Mouse (Mus musculus) WW6 (cell line): Measurements from ENCODE around the gene Ascc1.
"Not testable (repeated sequence)": the region's sequence is repeated elsewhere in the genome, so short reads cannot be mapped to it uniquely, and the experiment has no call there.

Source experiments
- DNase-seq: peaks from one replicate; pipeline ENCODE4 v3.0.0-alpha.2; 2013; ENCODE audit warnings: low read depth, low spot score

The Ascc1 gene

DNA sequence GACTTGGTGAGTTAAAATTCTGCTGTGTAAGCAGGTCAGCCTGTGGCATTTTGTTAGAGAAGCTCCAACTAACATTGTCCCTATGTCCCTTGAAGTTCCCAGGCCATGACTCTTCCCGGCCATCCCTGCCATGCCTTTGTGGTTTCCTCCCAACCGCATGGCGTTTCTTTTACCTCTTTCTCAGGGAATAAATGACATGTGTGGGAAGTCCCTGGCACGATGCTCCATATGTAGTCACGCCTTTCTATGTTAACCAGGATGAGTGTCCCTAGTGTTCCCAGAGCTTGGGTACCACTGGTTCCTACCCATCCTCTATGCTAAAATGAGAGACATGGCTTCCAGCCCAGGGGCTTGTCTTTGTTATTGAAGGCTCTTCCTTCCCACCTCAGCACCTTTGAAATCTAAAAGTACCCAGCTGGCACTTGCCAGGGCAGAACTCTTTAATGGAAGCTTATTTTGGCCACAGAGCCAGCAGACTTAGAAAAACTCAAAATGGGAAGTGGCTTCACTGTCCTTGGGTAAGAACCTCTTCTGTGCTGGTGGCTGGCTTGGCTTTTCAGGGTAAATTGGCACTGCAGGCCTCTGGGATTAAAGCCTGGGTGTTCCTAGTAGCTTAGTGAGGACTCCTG lies 24.8 kb upstream of the Ascc1 start:
- no peak for DNase-seq

DNA sequence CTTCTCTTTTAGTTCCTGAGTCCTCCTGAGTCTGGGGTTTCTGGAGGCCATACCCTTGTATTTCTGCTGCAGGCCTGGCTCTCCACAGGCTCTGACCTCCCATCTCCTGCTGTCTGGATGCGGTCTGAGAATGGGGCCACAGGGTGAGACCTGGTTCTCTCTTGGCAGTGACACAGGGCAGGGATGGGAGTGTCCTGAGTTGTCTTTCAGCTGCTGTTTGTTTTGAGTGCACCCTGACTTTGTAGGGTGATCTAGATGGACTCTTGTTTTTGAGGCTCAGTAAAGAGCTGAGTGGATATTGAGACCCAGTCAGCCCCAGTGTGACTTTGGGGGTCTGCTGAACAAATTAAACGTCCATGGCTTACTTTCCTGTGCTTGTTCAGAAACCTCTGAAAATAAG lies 24.2 kb upstream of the Ascc1 start:
- no peak for DNase-seq

DNA sequence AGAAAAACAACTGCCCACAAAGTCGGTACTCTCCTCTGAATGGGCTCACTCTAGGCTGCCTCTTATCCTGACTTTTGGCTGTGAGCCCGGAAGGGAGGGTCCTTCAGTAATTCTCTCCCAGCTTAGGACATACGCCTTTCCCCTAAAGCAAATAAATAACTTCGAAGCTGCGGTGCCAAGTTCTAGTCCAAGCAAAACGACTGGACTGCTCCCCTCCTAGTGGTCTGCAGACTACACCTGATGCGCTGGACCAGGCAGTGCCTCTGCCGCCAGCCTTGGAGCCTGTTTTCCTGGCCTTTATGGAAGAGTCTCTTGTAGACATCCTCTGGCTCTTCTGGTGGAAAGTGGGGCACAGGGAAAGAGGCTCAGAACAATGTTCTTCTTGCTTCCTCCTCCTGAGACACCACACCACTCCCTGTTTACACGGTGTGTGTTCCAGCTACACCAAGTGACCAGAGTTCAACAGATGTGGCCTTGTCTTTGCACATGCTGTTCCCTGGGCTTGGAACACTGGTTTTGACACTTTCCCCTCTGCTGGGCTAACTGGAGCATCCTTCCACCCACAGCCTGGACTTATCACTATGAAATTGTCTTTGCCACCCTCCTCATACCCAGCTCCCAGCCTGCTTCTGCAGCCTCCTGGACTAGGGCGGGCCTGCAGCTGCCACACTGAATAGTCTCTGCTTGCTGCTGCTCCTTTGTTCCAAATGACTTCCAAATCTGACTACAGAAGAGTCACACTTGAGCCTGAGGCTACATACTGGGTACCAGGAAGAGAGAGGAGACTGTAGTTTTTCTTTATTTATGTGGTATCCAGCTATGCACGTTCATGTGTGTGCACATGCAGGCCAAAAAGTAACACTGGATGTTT lies 23.5 kb upstream of the Ascc1 start:
- DNase-seq: no peak

DNA sequence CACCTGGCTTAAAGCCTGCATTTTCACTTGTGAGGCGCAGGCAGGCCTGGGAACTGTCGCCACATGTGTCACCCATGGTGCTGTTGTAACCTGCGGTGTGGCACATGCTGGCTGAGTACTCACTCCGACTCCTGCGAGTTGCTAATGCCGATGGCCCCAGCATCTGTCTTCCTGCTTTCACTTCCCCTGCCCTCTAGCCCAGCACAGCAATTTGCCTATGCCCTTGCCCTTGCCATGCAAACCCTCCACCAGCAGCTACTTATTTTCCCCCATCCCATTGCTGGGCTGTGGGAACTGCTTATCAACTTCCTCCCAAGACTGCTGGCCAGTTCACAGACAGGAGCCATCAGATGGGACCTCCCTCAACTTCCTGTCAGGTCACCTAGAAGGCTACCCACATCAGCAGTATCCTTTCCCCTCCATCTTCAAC lies 21.8 kb upstream of the Ascc1 start:
- no peak for DNase-seq

DNA sequence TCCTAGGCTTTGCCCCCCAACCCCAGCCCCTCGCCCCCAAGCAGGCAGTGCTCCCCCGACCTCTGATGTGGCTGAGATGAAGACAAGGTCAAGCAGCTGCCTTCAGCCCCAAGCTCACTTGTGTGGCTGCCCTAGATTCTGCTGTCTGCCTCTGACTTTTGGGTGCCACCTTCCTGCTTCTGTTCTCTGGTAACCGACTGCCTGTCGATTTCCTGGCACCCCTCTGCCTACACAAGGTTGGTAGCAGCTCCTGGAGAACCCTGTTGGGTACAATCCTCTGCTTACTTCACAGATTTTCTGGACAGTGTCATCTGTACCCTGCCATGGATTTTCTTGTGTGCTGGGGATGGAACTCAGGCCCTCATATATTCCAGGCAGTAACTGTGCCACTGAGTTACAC lies 21.3 kb upstream of the Ascc1 start:
- no peak for DNase-seq

DNA sequence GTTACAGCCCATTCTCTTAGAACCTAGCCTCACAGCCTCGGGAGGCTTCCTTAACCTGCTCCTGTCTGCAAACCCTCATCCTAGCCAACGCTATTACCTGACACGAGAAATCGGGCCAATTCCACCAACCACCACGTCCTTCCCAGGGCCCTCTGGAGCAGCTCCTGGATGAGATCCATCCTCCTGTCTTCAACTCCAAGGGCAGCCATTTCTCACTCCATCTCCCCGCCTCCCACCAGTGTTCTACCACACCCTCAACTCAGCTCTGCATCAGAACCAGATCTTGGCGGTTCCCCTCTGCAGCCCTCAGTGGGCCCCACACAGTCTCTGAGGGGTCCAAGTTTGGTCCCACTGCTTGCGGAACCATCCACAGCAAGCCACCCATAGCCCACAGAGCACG lies 20.8 kb upstream of the Ascc1 start:
- no peak for DNase-seq

DNA sequence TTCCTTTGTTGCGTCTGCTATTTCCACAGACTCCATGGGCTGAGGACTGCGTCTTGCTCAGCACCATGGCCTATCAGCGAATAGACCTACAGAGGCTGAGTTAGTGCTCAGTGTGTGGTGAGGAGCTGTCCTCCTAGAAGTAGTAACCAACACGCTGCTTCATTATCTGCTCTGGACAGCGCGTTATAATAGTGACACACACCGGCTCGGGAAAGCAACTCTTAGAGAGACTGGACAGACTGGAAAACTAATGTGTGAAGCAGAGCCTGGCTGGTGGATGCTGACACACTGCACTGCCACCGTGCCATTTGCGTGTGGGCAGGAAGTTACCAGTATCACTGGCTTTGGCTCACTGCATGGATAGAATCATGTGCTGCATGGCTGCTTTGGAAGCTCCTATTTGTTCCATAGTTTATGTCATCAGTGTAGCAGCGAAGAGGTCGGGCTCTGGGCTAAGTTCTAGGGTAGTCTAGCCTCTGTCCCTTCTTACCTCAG lies 20.2 kb upstream of the Ascc1 start:
- no peak for DNase-seq

DNA sequence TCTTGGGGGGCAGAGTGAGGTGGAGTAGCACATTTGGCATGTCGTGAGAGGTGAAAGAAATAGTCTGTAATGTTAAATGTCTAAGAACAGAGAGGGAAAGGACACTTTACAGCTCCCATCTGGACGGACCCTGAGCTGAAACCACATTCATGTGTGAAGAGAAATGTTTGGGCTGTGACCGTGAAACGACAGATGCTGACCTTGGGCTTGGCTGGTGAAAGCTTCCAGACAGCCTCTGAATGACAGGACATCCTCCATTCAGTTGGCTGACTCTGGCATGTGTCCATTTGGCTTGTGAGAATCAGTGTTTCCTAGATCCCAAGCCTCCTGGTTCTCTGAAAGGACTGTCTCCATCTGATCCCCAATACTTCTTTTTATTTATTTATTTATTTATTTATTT lies 14.6 kb upstream of the Ascc1 start:
- DNase-seq: no peak

DNA sequence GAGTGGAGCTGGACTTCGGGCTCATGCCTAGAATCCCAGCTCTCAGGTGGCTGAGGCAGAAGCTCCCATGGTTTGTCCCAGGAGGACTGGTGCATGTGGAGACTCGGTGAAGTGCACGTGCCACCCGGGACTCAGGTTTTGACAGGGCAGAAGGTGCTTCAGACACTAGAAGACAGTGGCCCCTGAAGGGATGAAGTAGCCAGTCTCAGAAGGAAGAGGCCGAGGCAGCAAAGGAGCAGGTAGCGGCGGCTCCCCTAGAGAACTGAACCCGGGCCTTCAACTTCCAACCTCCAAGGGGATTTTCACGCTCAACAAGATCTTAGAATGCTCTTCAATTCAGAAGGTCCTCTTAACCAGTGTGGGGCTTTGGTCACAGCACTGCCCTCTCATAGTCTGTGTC lies 12.2 kb upstream of the Ascc1 start:
- no peak for DNase-seq

DNA sequence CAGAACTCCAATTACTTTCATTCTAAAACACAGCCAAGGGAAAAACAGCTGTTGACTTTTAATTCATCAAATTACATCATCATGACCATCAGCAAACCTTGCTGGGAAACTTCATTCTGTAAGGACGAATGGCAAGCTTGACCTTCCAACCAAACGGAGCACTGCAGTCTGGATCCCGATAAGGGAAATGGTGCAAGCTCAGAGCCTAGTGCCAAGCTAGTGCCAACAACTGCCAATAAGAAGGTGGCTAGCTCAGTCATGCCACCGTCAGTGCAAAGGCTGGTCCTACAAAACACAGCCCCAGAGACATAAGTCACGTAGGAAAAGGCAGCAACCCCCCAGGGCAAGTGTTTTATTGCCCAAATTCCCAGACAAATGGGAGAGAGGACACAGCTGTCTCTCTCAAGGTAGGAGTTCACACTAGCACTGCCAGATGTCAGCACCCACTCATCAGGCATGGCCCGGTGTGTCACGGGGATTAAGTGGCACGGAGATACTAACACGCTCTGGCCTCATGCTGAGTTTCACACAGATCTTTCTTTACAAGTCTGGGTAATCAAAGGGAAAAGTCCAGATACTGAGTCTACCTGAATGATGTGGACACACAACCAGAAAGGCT lies 11.2 kb upstream of the Ascc1 start:
- DNase-seq: no peak

DNA sequence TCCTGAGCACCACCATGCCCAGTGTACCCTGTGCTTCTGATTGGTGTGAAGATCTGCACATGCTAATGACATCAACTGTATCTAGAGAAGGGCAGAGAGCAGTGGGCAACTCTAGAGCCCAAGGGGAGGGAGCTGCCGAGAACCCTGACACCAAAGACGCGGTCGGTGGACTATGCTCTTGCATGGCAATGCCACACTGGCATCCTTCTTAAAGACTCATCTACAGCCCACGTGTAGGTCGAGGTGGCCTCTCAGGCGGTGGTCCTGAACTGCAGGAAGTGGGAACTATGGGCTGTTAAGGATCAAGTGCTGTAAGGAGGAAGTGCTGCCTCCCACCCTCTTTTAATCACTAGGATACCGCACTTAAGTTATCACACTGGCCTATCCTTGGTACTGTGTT lies 10.6 kb upstream of the Ascc1 start:
- no peak for DNase-seq

DNA sequence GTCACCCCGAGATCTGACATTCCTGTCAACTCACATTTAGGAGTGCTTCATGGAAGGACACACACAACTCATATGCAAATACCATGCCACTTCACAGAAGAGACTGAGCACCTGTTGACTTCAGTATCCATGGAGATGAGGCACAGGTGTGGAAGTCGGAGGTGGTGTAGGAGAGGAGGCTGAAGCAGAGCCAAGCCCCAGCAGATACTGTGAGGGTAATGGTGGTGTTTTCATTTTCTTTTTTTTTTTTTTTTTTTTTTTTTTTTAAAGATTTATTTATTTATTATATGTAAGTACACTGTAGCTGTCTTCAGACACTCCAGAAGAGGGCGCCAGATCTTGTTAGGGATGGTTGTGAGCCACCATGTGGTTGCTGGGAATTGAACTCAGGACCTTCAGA lies 8.8 kb upstream of the Ascc1 start:
- not testable (repeated sequence) for DNase-seq

DNA sequence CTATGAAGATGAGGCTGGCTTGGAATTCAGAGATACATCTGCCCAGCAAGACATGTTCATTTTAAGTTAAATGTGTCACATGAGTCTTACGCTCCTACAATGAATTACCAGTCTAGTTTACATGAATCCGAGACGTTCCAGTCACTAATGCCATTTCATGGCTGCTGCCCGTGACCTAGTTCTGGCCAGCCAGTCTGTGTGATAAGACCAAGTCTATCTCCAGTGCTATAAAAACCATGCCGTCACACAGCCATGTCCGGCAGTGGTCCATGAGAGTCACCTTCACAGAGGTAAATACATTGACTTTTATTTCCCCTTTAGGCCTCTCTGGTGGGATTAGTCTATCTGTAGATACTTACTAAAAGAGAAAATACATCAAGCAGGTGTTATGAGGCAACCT lies 6.7 kb upstream of the Ascc1 start:
- no peak for DNase-seq

DNA sequence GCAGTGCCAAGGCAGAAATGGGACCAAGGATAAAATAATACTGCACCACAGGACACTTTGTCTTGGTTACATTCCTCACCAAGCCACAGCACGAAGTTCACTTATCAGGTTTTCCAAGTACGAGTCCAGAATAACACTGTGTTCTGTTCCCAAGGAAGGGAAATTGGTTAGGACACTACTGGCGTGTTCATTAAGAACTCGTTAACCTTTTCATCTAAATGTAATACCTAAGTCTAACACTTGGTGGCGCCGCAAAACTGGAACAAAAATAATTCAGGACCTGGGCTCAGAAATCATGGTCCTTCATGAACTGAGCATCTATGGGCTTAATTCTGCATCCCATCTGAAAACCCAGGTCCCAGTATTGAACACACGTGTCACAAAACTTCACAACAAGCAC lies 5.0 kb upstream of the Ascc1 start:
- peak; percentile 38 for DNase-seq

DNA sequence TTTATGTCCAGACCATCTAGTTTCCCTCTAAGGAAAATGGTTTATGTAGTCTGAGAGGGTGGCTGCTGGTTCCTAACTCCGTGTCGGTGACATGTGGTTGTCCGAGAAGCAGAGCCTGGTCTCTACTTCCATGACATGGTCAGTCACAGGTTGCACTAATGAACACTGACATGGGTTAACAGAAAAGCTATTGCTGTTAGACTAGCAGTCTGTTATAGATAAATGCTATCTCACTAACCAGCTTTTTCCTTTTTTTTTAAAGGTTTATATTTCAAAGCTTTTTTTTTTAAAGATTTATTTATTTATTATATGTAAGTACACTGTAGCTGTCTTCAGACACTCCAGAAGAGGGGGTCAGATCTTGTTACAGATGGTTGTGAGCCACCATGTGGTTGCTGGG lies 3.5 kb upstream of the Ascc1 start:
- no peak for DNase-seq

DNA sequence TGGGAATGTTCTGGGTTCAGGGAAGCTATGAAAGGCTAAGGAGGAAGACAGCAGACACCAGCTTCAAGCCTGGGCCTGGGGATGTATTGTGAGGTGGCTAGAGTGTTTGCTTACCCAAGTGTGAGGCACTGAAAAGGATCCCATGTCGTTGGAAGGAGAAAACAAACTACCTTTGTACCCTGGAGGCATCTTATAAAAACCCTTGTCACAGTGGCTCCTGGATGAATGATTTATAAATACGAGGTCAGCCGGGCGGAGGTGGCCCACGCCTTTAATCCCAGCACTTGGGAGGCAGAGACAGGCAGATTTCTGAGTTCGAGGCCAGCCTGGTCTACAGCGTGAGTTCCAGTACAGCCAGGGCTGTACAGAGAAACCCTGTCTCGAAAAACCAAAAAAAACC lies 942 bp upstream of the Ascc1 start:
- not testable (repeated sequence) for DNase-seq

DNA sequence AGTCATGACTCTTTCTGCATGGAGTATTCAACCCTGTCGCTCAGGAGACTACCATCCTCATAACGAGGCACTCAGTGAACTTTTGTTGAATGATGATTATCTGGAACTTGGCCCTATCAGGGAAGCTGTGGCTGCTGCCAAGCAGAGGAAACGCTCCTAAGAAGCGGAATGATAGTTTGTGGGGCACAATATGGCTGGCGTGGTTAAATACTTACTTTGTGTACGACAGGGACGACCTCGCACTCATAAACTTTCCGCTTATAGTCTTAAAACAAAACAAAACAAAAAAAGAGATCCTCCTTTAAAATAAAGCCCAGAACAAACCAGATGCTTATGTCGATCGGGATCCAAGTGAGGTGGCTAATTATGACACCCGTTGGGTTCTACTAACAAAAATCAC lies 402 bp upstream of the Ascc1 start:
- no peak for DNase-seq

DNA sequence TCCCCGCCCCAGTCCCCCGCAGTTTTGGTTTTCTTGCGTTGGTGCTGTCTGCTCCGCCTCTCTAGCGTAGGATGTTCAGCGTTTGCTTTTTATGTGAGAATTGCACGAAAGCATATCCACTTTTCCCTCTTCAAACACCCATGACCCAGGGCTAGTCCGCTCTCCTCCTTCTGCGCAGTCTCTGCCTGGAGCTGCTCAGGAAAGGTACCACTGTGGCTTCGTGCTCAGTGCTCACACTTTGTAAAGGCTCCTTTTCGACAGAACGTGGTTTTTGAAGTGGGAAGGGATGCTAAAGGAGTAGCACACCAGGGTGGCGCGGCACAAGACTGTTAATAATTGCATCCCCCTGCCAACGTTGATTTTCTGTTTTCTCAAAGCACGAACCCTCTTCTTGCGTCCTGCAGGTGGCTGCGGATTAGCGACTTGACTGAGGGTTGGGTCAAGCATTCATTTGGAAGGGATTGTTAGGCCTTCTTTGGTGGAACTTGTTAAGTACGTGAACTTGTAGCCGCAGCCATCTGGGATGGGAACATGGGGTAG lies 678 bp downstream of the Ascc1 start:
- DNase-seq: peak; percentile 16

DNA sequence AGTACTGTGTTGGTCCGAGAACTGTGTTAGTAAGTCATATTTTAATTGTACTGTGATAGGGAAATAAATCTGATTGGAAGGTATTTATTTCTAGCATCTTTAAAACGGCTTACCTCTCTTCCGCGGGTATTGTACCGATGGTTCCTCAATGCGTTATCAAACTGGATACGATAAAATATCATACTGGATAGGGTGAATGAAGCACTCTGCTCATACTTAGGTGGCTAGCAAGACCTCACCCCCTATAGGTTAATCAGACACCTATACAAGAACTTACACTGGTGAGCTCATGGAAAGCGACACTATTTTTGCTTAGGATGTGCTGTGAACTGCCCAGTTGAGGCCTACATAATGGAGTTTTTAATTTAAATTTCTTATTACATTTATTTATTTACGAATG lies 1.2 kb downstream of the Ascc1 start:
- DNase-seq: no peak

DNA sequence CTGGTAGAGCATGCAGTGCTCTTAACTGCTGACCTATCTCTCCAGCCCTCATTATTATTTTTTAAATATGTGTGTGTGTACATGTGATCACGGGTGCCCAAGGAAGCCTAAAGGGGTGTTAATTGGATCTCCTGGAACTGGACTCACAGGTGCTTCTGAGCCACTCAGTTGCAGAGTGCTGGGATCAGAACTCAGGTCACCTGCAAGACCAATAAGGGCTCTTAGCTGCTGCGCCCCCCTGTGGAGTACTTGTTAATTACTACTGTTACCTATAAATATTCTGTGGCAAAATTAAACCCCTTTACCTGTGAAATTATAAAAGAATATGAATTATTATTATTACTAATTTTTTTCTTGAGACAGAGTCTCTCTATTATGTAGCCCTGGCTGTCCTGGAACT lies 2.7 kb downstream of the Ascc1 start:
- no peak for DNase-seq

DNA sequence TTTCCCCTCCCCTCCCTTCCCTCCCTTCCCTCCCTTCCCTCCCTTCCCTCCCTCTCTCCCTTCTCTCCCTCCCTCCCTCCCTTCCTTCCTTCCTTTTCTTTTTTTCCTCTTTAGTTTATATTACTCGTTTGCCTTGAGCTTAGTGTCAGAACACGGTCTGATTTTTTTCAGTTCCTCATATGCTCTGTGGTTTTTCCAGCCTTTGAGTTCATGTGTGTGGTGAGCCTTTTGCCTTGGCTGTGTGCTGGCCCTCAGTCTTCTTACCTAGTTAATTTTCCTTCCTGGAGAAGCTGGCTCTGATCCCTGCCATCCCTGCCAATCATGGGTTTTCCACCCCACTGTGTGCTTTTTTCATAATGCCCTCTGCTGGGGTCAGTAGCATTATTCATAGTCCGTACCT lies 6.5 kb downstream of the Ascc1 start:
- no peak for DNase-seq

DNA sequence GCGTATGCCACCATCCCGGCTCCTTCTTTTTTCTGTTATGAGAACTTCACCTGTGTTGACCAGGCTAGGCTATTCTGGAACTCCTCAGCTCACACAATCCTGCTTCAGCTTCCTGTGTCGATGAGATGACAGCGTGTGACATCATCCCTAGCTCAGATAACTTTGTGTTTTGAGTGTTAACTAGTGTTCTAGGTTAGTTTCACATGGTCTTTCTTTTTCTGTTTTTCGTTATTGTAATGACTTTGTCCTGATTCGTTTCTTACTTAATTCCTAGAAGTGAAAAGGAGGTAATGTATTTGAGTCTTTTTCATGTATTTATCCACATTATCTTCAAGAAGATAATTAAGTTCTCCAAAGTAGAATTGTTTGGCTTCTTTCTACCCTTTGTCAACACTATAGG lies 13.6 kb downstream of the Ascc1 start:
- no peak for DNase-seq

DNA sequence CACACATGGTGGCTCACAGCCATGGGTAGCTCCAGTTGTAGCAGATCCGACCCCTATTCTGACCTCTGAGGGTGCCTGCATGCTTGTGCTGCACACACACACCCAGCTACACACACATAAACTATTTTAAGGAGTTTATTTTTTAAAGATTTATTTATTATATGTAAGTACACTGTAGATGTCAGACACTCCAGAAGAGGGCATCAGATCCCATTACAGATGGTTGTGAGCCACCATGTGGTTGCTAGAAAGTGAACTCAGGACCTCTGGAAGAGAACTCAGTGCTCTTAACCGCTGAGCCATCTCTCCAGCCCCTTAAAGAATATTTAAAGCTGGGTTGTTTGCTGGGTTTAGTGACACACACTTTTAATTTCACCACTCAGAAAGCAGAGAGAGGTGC lies 16.7 kb downstream of the Ascc1 start:
- DNase-seq: no peak
